Mouse (Mus musculus) layer of hippocampus, adult 2 months (tissue): ENCODE measurements at regions not wholly inside any gene's neighbourhood (a gene's known extent, or its start where the extent isn't known, plus 50 kb on each side); places are given as distances from the start of the nearest gene placed in this dataset.

Experiments used
- DNase-seq, 2 experiments: peaks; one replicate each; pipeline ENCODE4 v3.0.0; 2022; ENCODE audit warnings: low spot score in 2 of 2
- H3K27ac ChIP-seq: fragments of 200-600 bp; 2 replicates; pipeline ENCODE4 v1.8.1; 2022
- H3K4me3 ChIP-seq: fragments of 200-600 bp; 2 replicates; pipeline ENCODE4 v1.8.1; 2022; ENCODE audit warnings: mild to moderate bottlenecking
- CTCF ChIP-seq: fragments of 200-600 bp; conservative IDR thresholded peaks from 2 replicates; pipeline ENCODE4 v1.8.1; 2022; ENCODE audit warnings: antibody characterized with exemption, mild to moderate bottlenecking, moderate library complexity

DNA sequence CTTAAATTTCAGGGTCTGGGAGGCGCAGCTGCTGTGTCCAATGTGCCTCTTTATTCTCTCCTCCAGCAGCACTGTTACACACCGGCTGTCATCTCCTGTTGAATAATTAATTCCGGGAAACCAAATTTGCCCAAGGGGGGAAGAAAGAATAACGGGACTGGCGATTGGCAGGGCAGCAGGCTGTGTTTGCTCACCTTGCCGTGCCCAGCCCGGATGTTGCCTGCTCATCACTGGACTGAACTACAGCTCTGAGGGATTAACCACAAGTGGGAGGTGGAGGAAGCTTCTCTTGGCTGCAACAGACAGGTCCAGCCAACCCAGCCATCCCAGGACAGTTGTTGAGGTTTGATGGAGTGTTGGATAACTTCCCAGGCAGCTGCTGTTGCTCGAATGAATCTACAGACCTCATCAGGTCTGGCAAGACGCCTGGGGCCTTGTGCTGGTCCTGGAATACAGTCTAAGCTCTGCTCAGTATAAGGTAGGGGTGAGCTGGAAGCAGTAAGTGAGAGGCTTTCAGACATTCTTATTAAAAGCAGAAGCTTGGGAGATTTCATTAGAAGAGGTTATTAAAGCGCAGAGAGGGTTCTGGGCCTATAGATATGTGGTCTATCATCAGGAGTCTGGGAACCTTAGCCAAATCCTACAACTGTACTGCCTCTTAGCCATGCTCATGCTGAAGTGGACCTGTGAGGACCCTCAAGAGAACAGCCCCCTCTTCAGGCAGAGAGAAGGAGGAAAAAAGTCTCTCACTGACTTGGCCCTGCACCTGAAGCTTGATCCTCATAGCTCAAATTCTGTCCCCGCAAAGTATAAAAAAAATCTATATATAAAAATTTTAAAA, 291.8 kb downstream of the Il20rb start:
- H3K4me3 ChIP-seq: no peak overlapping the region

DNA sequence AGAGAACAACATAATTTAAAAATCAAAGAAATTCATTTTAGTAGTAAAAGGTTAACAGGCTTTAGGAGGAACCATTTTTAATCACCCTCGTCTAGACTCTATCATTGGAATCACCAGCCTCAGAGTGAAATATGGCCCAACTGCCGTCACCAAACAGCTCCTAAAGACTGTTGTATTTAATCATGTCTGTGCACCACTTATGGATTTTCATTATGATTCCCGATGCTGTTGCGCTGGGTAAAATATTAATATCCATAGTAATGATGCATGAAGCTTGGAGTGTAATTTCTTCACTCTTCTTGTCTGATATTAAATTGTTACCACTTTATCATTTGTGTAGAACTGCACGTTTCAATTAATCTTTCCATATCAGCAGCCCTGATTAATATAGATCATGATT, 292.4 kb downstream of the Il20rb start:
- no peak for TF ChIP-seq CTCF
- no peak for DNase-seq
- Histone ChIP-seq H3K27ac (no peak overlapping the region), H3K4me3 (no peak overlapping the region)

More for the DNA sequence above, 291.8 kb downstream of the Il20rb start:
- no peak for TF ChIP-seq CTCF
- H3K27ac ChIP-seq: no peak overlapping the region
- no peak for DNase-seq

DNA sequence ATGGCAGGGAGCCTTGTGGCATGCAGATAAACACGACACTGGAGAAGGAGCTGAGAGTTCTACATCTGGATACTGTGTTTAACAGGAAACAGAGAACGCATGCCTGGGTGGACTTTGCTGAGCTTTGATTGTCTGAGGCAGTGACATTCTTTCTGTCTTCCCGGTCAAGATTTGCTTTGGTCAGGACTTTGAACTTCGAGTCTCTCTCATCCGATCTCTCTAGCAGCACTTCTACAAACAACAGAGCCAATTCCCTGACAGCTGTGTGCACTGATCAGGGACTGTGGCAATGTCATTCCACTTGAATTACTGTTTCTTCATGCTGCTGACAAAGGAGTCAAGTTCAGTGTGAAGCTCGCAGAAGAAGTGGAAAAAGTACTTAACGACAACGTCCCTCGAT, 302.5 kb downstream of the Il20rb start:
- no peak overlapping the region for H3K4me3 ChIP-seq
- TF ChIP-seq CTCF: no peak
- no peak for DNase-seq
- no peak overlapping the region for H3K27ac ChIP-seq

DNA sequence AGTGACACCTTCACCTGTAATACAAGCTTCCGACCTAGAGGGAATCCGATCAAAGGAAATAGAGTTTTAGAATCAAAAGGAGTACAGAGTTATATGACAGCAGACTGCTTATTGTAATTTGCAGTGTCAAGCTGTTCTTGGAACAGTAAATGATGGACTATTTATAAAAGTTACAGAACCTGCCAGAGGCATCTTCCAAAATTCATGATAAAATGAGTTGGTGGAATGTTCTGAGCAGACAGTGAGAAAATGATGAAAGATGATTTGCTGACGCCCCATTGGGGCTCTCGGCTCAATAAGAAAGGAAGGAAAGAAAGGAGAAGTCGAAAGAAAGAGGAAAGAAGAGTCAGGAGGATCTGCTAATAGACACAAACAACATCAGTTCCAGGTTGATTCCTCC, 300.3 kb upstream of the Sox14 start:
- Histone ChIP-seq H3K4me3 (no peak overlapping the region), H3K27ac (no peak overlapping the region)
- TF ChIP-seq CTCF: no peak; the same call in 1 of the 2 replicates
- peak in 1 of 2 experiments; percentile 44 for DNase-seq

DNA sequence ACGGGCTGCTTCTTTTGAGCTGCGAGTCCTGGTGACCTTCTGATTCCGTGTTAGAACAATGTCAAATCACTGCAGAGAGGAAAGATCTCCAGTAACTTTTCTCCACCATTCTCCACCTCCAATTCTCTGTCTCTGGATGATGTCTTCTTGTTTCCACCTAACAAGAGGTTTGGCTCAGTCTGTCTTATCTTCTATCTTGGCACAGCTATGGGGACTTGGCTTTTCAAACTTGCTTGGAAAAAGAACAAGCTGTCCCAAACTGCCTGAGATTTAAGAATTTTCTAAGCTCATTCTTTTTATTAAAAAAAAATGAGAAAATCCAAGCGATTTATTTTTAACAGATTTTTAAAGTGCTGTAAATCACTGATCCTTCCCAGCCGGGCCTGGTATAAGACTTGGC, 290.3 kb upstream of the Sox14 start:
- 0 out of 2 replicates have a peak overlapping the region, but pooled peaks have one; percentile 23 for H3K27ac ChIP-seq
- no peak for TF ChIP-seq CTCF
- DNase-seq: peak in 1 of 2 experiments; percentile 4
- H3K4me3 ChIP-seq: no peak overlapping the region

DNA sequence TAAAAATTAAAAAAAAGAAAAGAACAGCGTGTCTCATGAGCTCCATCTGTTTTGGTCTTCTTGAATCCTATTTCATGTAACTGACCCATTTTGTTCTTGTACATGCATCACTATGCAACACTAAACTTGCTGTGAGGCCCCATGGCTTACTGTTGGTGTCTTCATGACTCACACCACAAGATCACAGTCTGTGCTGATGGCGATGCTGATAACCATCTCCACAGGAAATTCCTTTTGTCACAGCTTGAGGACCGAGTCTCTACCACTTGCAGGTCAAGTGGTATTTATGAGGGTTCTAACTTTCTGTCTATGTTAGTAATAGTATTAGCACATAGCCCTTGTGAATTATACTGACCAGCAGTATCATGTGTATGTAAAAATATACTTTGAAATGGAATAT, 286.0 kb upstream of the Sox14 start:
- Histone ChIP-seq H3K27ac (no peak overlapping the region), H3K4me3 (no peak overlapping the region)
- no peak for TF ChIP-seq CTCF
- DNase-seq: no peak
